Mouse (Mus musculus) activated CD4-positive, CD25-positive, alpha-beta regulatory T cell (primary cell): Measurements from ENCODE around the gene Snx25. TPM values are rescaled to one million over a fixed set of nuclear protein-coding genes. Genes with fewer than 3 reads are reported as not detected.

ENCODE experiments used
- polyA plus RNA-seq, 2 experiments: library from polyadenylated mRNA; unstranded; fragments of 100-300 nt; shearing (Covaris generic); gene quantifications; one replicate each; pipeline ENCODE4 v1.2.1; 2017

Snx25 gene
- polyA plus RNA-seq: 10 to 100 TPM; 21.7 to 26.4 TPM

DNA sequence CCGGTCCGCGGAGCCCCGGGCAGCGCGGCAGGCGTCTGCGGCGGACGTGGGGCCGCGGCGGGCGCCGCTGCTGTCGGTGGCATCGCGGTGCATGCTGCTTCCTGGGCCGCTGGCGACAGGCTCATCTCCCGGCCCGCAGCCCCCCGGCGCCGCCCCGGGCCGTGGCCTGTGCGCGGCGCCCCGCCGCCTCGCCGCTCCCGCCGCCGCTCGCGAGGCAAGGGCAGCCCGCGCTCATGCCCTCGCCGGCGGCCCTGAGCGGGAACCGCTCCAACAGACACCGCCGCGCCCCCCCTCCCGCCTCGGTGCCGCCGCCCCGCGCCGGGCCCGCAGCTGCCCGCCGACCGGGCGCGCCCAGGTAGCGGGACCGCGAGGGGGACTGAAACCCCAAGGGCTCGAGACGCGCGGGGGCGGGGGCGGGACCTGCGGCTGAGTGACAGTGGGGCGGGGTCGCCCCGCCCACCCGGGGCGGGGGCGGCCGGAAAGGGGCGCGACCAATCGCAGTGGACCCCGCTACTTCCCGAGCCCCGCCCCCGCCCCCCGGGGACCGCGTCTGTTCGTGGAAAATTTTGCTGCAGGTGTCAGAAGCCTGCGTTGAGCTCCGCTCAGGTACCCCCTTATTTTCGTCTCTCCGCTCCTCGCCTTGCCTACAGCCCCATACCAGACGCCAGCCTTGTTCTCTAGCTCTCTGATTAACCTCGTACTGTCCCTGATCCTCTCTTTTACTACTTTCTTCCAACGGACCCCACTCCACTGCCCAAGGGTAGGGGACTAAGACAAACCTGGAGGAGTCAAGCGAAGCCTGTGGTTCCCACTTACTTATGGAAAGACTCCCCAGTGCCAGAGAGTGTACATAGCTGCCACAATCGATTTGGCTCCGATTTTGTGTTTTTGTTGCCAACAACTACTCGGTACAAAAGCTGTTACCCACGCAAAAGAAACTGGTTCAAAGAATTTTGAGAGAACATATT, at the start of gene Snx25:
Gene Snx25, minus strand, starts transcription at position 96 of the 968 bp plus-strand sequence.

DNA sequence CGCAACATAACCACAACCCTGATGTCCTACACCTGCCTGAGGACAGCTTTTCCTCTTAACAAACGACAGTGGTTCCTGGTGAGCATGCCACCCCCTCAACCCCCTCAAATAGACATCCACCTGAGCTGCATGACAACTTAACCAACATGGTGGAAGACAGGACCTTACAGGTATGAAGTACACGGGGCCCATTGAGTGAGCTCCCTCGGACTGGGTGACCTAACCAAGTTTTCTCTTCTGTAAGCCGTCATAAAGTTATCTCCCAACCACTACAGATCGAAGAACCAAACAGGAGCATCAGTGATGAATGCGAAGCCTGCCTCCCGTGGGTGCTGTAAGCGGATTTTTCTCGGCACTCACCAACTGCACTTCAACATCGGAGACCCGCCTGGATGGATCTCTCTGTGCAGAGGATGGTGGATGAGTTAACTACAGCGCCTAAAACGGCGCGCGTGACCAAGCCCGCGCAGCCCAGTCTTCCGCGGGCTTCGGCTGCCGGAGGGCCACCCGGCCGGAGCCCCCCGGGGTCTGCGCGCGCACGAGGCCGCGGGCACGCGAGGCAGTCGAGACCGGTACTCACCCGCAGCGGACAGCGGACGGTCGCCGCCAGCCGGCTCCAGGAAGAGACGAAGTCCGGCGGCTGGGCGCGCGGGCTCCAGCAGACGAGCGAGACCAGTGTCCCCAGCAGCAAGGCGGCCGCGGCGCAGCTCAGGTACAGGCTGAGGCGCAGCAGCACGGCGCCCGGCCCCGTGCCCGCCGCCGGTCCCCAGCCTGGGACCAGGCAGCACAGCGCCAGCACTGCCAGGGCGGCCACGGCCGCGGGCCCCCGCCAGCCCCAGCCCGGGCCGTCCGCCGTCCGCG, 527 bp downstream of the Snx25 start, which contains the start of gene Cfap97:
Gene Cfap97, plus strand, starts transcription at position 570 of the 861 bp plus-strand sequence.

GRCm38 (mm10) chr8:46005596-46005995, 146.4 kb downstream of the Snx25 start, which contains the start of gene Ankrd37:
Gene Ankrd37 (minus strand): TSS chr8:46005707.

DNA sequence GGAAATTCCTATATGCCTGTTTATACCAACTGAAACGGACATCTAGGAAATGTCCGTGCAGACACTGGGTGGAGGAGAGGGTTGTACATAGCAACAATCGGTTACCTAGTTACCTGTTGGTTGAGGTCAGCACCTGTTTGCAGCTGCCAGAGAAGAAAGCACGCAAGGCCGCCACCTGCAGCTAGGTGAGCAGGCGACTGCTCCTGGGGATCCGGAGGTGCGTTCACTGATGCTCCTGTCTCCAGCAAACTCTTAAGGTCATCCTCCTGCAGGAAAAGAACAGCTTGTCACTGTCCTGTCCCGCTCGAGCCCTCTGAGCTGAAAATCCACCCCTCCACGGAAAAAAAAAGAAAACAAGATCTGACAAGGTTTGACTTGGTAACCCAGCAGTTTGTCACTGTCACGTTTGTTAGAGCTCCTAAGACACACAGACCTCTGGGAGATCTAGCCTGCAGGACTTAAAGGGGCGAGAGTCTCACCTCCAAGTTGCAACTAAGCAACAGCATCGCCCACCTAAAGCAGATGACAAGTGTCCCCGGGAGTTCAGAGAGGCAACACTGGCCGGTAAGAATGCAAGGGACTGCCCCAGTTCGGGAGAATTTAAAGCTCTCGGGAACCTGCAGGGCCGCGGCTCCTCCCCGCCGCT, 152.7 kb downstream of the Snx25 start, which contains the start of gene Lrp2bp:
Gene Lrp2bp, plus strand, starts transcription at position 166 of the 646 bp plus-strand sequence.

Other genes starting within 250 kb of the Snx25 start
- gene Ccdc110, start 217.5 kb downstream of the Snx25 start, polyA plus RNA-seq: under 1 TPM in 1 of 2 experiments, not detected in 1; 0.09 TPM
- 1 to 10 TPM; 1.1 to 2.6 TPM for gene 1700029J07Rik, start 176.9 kb downstream of the Snx25 start, polyA plus RNA-seq
- 10 to 100 TPM; 33.2 to 48.0 TPM for gene Ufsp2, start 176.6 kb downstream of the Snx25 start, polyA plus RNA-seq
- gene Lrp2bp, start 152.9 kb downstream of the Snx25 start, polyA plus RNA-seq: under 1 TPM; 0.29 to 0.47 TPM
- 10 to 100 TPM; 16.3 to 26.9 TPM for gene Ankrd37, start 146.5 kb downstream of the Snx25 start, polyA plus RNA-seq
- gene Cfap97, start 388 bp downstream of the Snx25 start, polyA plus RNA-seq: 10 to 100 TPM; 22.2 to 25.3 TPM
- 100 to 1,000 TPM; 134 to 152 TPM for gene Slc25a4, start 59.1 kb upstream of the Snx25 start, polyA plus RNA-seq
- gene Helt, start 142.5 kb upstream of the Snx25 start, polyA plus RNA-seq: not detected